Mouse (Mus musculus): ENCODE data around the gene Sec61a1. TPM values are rescaled to one million over a fixed set of nuclear protein-coding genes. Genes with fewer than 3 reads are reported as not detected.

Sec61a1 gene
- total RNA-seq (2015) (169 and 184 TPM in 2 replicates), total RNA-seq (2017) (140 and 153 TPM in 2 replicates)

DNA sequence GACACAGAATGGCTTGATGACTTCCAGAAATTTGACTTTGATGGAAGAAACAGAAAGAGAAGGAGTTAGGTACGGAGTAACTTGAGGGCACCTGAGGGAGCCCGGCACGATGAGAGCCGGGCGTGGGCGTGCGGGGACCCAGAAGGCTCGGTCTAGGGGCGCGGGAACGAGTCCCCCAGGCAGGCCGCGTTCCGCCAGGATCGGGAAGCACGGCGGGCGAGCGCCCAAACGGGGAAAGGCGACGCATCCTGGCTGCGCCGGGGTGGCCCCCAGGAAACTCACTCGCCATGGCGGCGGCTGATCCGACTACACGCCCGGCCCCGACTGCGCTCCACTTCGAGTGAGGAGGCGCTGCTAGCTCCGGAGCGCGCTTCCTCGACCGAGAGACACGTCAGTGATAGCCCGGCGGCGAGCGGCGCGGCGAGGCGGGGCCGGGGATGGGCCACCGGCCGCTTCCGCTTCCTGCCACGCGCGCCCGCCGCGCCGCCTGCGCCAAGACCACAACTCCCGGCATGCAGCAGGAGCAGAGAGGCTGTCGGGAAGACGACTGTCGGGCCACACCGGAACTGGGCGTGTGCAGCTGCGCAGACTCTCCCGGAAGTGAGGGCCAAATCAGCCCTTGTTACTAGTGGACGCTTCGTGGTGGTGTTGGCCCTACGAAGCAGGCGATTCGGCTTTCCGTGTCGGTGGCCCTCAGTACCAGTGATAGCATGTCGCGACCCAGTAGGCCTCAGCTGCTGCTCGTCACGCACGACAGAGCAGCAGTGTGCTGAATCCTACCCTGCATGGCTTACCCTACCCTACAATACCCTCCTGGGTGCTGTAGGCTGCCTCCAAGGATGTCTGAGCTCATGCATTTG is at the start of gene Sec61a1:
Gene Sec61a1, minus strand, starts transcription at position 502 of the 860 bp plus-strand sequence.
- peak; percentile 94 for ATAC-seq (replicated peaks; ENCODE audit: poor library complexity)

DNA sequence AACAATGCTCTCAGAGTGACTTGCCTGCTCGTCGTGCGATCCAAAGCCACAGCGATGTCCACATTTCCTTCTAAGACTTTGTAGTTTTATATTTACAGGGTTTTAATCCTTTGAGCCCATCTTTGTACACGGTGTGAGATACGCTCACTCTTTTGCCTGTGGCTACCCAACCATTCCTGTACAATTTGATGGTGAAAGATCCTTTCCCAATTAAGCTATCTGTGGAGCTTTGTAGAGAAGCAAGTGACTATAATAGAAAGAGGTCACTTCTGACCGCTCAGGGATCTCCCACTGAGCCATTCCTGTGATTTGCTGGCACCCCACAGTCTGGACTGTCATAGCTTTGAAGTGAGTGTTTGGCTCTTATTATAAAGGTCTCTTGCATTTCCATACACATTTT is 48.0 kb upstream of the Sec61a1 start:
- ATAC-seq (replicated peaks; ENCODE audit: poor library complexity): no peak

DNA sequence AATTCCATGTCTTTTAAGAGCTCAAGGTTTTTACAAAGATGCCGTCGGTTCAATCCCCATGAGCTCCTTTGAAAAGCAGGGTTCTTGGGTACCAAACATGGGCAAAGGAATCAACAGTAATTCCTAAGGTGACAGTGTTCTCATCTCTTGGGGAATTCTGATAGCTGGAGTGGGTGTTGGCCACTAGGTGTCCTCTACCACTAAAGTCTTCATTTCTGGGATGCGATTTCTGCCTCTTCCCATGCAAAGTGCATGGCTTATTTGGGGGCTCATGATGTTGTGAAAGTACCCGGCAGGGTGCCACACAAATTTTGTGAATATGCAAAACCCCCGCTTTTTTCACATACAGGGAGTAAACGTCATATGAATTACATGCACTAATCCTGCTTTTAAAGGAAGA is 46.3 kb upstream of the Sec61a1 start:
- ATAC-seq (replicated peaks; ENCODE audit: poor library complexity): 0 out of 2 replicates have a peak, but pooled peaks have one; percentile 48

DNA sequence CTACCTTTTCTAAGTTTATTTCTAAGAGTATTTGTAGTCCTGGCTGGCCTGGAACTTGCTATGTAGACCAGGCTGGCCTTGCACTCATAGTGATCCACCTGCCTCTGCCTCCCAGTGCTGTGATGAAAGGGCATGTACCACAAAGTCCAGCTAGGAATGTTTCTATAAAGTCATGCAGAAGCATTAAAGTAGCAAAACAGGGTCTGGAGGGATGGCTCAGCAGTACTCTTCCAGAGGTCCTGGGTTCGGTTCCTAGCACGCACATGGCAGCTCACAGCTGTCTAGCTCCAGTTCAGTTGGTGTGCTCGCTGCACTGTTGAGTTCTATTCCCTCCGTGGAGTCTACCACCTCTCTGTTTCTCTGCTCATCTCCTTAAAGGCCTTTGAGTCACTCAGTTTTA is 41.5 kb upstream of the Sec61a1 start:
- no peak for ATAC-seq (replicated peaks; ENCODE audit: poor library complexity)

DNA sequence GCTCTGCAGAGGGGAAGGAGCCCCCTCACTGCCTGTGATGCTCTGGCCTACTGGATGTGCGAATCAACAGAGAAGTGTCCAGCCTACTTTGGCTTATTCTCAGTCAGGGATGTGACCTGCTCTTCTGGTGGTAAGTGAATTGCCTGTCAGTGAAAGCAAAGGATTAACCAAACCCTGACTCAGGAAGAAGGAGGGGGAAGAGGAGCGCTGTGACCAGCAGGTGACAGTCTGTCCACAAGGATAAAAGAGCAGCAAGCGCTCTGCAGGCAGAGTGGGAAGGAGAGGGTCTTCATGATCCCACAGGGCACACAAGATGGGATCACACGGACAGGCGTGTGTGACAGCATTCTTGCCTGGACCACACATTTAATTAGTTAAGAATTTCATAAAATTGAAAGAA is 41.0 kb upstream of the Sec61a1 start:
- ATAC-seq (replicated peaks; ENCODE audit: poor library complexity): no peak

DNA sequence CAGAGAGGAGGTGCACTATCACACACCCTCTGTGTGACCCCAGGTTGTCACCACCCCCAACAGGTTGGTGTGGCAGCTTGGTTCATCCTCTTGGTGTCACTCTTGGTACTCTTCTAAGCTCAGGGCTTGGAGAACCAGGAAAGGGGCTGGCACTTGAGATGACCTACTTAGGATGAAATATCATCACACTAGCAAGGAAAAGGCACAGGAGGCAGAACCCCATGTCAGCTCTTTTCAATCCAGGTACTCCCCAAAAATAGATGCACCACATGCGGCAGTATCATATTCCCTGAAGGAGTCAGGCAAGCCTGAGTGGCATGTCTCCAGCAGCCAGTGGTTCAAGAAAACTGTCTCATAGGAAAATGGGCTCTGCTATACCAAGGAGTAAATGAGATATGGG is 39.4 kb upstream of the Sec61a1 start:
- no peak for ATAC-seq (replicated peaks; ENCODE audit: poor library complexity)

DNA sequence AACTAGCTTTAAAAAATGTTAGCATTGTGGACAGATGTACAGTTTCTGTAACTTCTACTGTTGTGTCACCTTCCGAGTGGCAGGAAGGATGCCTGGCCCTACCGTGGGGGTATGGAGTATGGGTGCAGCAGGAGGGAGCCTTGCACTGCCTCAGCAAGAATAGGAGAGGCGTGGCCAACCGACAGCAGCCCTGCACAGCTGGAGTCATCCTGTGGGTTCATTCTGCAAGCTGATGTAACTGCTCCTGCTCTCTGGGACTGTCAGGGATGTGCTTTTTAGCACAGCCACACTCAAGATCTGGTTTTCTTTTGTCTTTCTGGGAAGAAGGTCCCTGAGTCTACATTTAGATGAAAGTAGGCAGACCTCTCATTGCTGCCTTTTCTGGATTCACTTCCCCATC is 38.8 kb upstream of the Sec61a1 start:
- peak; percentile 64 for ATAC-seq (replicated peaks; ENCODE audit: poor library complexity)

DNA sequence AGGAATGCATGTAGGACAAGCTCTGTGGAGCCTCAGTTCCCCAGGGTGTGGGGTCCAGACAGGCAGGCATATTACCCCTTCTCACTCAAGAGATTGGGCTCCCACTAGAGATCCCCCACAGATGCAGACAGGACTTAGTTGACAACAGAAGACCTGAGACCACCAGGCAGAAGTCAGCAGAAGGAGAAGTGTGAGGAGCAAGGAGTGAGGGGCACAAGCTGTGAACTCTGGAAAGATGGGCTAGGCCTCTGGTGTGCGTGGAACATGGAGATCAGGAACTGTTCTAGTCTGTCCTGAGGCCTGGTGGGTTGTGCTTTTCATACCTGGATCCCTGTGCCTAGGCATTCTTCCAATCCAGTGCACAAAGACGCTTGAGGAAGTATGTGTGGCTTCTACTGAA is 31.2 kb upstream of the Sec61a1 start:
- ATAC-seq (replicated peaks; ENCODE audit: poor library complexity): no peak

DNA sequence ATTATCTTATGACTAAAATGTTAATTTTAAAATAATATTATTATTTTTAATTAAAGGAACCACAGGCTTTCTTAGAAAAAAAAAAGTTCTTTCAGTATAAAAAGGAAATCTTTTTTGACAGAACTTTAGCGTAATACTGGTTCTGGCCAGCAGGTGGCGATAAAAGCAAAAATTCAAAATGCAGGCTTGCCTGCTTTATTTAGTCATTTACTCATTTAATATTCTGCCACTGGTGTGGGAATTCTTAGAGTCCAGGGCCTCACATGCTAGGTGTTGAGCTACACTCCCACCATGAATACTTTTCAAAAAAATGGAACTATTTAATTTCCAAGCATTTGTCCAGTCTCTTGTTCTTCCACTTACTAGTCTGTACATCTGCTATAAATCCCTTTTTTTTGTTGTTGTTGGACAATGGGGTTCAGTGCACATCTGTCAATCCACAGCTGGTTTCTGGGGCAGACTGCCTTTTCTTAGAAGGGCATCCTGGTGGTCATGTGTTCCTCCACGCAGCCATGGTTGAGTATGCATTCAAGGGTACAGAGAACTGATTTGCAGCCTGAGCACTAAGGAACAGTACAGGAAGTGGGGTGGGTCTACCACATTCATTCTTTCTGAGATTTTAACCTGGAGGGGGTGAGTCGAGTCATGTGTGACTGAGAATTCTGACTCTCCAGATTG is 30.6 kb upstream of the Sec61a1 start:
- ATAC-seq (replicated peaks; ENCODE audit: poor library complexity): no peak

DNA sequence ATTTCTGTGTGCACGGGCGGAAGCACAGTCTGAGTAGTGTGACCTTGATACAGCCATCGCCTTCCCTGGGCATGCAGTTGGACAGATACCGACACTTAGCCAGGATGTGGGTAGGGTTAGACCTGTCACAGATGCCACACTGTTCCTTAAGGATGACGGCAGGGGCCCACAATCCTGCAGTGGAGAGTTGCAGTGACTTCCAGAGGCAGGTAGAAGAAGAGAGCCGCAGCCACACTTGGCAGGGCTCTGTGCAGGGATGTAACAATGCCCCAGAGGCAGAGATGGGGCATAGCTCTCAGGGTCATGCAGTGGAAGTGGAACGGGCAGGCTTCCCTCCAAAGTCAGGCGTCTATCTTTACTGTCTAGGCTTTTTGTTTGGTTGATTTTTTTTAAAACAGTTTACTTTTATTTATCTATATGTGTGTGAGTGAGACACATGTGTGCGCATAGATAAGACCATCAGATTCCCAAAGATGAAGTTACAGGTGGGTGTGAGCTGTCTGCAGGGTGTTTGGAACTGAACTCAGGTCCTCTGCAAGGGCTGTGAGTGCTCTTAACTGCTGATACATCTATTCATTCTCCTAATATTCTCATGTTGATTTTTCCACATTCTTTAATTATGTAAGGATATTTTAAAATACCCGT is 29.8 kb upstream of the Sec61a1 start:
- ATAC-seq (replicated peaks; ENCODE audit: poor library complexity): peak; percentile 38

DNA sequence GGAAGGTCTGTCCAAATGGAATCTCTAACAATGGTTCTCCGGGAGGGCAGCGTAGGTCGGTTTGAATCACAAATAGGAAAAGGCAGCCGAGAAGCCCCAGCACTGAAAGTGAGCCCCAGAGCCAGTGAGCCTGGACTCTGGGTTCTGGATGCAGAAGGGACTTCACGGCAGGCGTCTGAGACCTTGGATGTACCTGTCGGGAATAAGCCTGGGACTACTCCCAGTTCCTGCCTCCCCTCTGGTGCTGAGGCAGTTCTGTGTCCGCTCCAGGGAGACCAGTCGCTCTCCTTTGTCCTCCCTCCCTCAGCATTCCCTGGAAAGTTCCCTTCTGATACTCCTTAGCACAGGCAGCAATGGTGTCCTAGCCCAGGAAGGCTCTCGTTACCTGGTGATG is 26.7 kb upstream of the Sec61a1 start:
- no peak for ATAC-seq (replicated peaks; ENCODE audit: poor library complexity)

DNA sequence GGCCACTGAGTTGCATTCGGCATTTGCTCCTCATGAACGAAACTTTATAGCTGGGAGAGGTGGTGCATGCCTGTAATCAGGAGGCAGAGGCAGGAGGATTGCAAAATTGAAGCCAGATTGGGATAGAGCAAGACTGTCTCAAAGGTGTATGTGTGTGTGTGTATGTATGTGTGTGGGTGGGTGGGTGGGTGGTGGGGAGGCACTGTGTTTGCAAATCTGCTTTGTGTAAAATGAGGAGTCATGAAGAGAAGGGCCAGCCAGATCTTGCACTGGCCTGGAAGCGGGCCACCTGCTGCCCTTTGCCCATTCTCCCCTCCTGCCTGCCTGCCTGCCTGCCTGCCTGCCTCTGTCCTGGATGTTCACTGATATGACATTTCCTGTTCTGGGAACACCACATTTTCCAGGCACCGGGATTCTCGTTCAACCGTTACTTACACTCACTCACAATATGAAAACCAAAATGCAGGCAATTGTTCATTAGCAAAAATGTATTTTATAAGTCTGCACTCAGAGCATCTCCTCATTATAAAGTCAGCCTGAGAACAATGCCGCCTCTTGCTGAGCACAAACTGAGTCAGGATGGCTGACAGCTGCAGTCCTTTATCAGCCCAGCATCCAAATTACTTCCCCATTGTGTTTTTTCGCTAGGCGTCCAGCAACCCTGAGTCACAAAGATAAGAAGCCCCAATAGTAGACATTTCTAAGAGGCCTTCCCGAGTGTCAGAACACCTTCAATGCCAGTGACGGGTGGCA is 26.1 kb upstream of the Sec61a1 start:
- peak; percentile 90 for ATAC-seq (replicated peaks; ENCODE audit: poor library complexity)

DNA sequence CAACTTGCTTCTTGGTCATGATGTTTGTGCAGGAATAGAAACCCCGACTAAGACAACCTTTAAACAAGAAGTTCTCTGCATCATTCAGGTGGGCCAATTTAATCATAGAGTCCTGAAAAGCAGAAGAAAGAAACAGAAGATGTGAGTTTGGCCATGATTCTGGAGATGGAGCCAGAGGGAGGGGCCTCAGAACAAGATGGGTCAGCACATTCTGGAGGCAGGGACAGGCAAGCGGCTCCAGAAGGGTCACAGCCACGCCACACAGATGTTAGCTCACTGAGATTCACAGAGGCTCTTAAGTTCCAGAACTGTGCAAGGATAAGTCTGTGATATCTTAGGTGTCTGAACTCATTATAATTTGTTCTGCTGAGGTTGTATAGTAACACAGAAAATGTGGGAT is 25.5 kb upstream of the Sec61a1 start:
- ATAC-seq (replicated peaks; ENCODE audit: poor library complexity): no peak

DNA sequence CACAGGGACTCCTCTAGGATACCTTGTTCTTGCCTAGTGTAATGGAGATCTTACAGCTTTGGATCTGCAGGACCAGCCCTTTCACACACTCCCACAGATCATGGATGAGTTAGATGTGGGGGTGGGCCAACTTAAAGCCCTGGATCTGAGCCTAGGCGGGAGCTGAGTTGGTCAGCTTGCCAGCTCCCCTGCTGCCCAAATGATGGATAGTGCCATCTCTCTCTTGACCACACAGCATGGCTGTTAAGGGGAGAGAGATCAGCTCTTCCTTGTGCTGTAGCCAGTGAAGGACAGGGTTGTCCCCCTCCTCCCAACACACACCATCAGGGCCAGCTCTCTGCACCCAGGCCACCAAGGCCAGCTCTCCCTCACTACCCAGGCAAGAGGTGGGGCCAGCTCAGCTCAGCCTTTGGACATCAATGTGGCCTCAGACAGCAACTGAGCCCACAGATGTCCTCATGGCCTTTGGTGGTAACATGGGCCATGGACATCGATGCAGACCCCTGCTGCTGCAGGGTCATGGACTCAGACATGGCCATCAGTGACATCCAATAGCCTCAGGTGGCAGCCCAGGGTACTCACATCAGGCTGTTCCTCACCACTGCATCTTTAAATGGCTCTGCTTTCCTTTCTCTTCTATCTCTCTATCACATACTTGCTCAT is 21.5 kb upstream of the Sec61a1 start:
- no peak for ATAC-seq (replicated peaks; ENCODE audit: poor library complexity)

DNA sequence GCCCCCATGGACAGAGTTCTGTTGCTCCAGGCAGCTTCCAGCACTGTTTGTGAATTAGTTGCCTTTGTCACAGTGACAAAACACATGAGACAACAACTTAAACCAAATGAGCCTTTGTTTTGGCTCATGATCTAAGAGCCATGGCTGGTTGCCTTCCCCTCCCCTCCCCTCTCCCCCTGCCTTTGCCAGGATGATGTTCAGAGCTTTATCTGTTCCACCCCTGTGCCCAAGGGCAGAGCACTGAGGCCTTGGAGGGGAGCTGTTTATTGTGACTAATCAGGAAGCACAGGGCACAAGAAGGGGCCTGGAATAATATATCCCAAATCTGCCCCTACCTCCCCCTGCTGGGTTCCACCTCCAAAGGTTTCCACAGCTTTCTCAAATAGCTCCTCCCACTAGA is 11.6 kb upstream of the Sec61a1 start:
- ATAC-seq (replicated peaks; ENCODE audit: poor library complexity): no peak

DNA sequence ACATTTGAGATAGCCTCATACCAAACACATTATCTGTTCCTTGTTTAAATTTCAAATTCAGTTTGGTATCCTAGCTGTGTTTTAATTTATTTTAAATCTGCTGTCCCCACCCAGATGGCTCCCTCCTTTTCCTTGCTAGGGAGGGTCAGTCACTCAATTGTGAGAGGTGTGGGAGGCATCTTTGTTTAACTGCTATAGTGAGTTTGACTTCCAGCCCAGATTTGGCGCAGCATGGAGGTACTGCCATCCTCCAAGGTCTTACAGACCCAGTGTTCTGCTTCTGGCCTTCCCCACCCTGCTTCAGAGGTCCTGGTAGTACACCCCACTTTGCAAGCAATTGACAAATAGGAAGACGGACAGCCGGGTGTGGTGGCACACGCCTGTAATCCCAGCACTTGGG is 5.4 kb upstream of the Sec61a1 start:
- ATAC-seq (replicated peaks; ENCODE audit: poor library complexity): no peak

DNA sequence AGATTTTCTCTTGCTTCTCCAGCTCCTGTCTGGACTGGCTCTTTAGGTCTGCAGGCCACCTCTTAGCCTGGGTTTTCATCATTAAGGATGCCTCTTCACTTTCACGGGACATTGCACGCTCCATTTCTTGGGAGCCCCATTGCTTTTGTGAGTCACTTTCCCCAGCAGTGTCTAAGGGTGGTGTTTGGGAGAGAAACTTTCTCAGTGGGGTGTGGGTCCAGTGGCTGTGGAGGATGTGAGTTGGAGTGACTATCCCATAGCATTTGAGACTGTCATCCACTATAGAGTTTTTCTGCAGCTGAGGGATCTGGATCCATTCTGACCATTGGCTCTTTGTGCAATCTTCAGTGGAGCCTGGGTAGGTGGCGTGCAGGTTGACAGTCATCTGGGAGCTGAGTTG is 4.7 kb upstream of the Sec61a1 start:
- ATAC-seq (replicated peaks; ENCODE audit: poor library complexity): no peak

DNA sequence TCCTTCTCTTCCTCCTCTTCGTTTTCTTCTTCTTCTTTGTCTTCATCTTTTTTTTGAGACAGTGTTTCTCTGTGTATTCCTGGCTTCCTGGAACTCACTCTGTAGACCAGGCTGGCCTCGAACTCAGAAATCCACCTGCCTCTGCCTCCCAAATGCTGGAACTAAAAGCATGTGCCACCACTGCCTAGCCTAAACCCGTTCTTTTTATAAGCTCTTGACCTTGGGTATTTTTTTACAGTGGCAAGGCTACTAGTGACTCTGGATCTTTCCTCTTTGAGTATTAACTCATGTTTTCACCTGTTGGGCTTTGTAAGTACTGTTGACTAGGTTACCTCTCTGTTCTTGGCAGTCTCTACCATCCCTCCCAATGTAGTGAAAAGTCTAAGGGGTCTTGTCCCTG is 4.3 kb upstream of the Sec61a1 start:
- no peak for ATAC-seq (replicated peaks; ENCODE audit: poor library complexity)

DNA sequence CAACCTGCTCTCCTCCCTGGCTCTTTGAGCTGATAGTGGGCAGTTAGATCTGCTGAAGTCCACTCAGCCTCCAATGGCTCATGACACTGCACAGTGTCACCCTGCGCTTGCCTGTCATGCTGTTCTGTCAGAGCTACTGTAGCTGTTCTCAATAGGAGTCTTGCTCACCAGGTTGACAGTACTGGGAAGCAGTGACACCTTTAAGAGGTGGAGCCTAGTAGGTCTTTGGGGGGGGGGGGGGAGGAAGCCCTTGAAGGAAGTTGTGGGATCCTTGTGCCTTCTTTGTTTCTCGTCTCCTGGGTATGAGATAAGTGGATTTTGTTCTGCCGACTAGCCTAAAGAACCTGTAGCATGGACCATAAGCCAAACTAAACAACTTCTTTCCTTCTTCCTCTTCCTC is 3.9 kb upstream of the Sec61a1 start:
- ATAC-seq (replicated peaks; ENCODE audit: poor library complexity): peak; percentile 16

DNA sequence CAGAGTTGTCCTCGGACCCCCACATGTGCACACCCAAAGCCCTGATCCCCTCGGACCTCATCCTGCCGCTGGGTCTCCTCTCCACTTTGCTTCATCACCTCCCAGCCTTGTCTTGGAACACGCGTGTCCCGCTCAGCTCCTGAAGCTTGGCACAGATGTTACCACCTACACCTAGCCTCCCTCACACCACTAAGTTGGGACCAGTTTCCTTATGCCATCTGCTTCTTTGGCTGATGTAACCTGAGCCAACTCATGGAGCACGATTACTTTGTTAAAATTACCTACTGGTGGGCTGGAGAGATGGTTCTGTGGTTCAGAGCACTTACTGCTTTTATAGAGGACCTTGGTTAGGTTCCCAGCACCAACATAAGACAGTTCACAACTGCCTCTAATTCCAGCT is 3.1 kb upstream of the Sec61a1 start:
- no peak for ATAC-seq (replicated peaks; ENCODE audit: poor library complexity)
